Comparison of ENCODE assay signal across 10 mouse cellular contexts in genomic region chr3:139042433-139042854, GRCm38 (mm10). TPM values are rescaled to one million over a fixed set of nuclear protein-coding genes. Genes with fewer than 3 reads are reported as not detected.
DNase-seq lines count a peak whose midpoint lies in the region; ATAC-seq lines count a peak whose summit lies in the region.
"Had no signal": no experiment of that assay in that cellular context is flagged by ENCODE, and none has a peak within 500 bp of the region (broad histone marks: within the 10 kb centered on the region; RNA-seq: fewer than 3 reads in every experiment).

No protein-coding gene starts in this region.

- WGBS in kidney, embryonic 14.5 days: 59% methylated on average over 3 of the region's 3 CpGs
- 78% methylated on average over 3 of the region's 3 CpGs for WGBS in forebrain, embryonic 14.5 days

- H3K9me3 ChIP-seq in kidney, embryonic 14.5 days (ENCODE audit: control insufficient read depth, low read length): peaks cover 3% of the 10 kb centered on the region; the same call in 1 of the 2 replicates
- H3K9me3 ChIP-seq in forebrain, embryonic 14.5 days (replicated peaks; ENCODE audit: control insufficient read depth, low read length): no peaks in the 10 kb centered on the region

- no peak overlapping the region for H3K4me3 ChIP-seq in kidney, embryonic 14.5 days (ENCODE audit: low read length)
- H3K4me3 ChIP-seq in forebrain, embryonic 14.5 days (ENCODE audit: low read depth, low read length): no peak overlapping the region
- H3K4me3 ChIP-seq: erythroblast, embryonic 14.5 days; hindbrain, embryonic 10.5 days had no signal

- DNase-seq in kidney, postnatal 4 days: no peak
- DNase-seq in CD4-positive helper T cell, adult 2 months (ENCODE audit: low read depth, low spot score): peak; percentile 86
- DNase-seq in forebrain, embryonic 14.5 days (ENCODE audit: low spot score): no peak
- DNase-seq in urinary bladder, adult 2 months (ENCODE audit: low spot score): no peak
- DNase-seq in urinary bladder, postnatal 14 days (ENCODE audit: low spot score): no peak

- H3K4me1 ChIP-seq in kidney, embryonic 14.5 days (ENCODE audit: control insufficient read depth, insufficient read depth, low read length): no peaks in the 10 kb centered on the region
- H3K4me1 ChIP-seq in forebrain, embryonic 14.5 days (ENCODE audit: control insufficient read depth, insufficient read depth, low read length): no peaks in the 10 kb centered on the region
- H3K4me1 ChIP-seq: hindbrain, embryonic 10.5 days had no signal

- no peaks in the 10 kb centered on the region for H3K27me3 ChIP-seq in kidney, embryonic 14.5 days (ENCODE audit: control insufficient read depth, insufficient read depth, low read length)
- H3K27me3 ChIP-seq in forebrain, embryonic 14.5 days (replicated peaks; ENCODE audit: control insufficient read depth, insufficient read depth, low read length): no peaks in the 10 kb centered on the region

- no peak overlapping the region for H3K9ac ChIP-seq in kidney, embryonic 14.5 days (ENCODE audit: low read depth, low read length)
- H3K9ac ChIP-seq in forebrain, embryonic 14.5 days (ENCODE audit: low read length): no peak overlapping the region

- H3K27ac ChIP-seq in kidney, embryonic 14.5 days (ENCODE audit: low read depth, low read length): no peak overlapping the region
- no peak overlapping the region for H3K27ac ChIP-seq in forebrain, embryonic 14.5 days (ENCODE audit: low read depth, low read length)
- H3K27ac ChIP-seq: hindbrain, embryonic 10.5 days had no signal

- peak; percentile 69; the same call in 1 of the 2 replicates for ATAC-seq in kidney, embryonic 14.5 days (ENCODE audit: low FRiP score, low TSS enrichment)
- ATAC-seq in common myeloid progenitor, adult 5-6 weeks (replicated peaks; ENCODE audit: low read depth, poor library complexity, severe bottlenecking): peak; percentile 88
- peak; percentile 73 for ATAC-seq in megakaryocyte progenitor cell, adult 5-6 weeks (replicated peaks; ENCODE audit: poor library complexity)
- no peak for ATAC-seq in forebrain, embryonic 14.5 days

- no peak overlapping the region for H3K4me2 ChIP-seq in kidney, embryonic 14.5 days (replicated peaks; ENCODE audit: low read depth, low read length)
- no peak overlapping the region for H3K4me2 ChIP-seq in forebrain, embryonic 14.5 days (ENCODE audit: low read length)

- H3K36me3 ChIP-seq in kidney, embryonic 14.5 days (ENCODE audit: control insufficient read depth, insufficient read depth, low read length): no peaks in the 10 kb centered on the region
- 0 out of 2 replicates have a peak, but pooled peaks cover 2% of the 10 kb centered on the region for H3K36me3 ChIP-seq in forebrain, embryonic 14.5 days (ENCODE audit: control insufficient read depth, insufficient read depth, low read length)

RNA-seq across cellular contexts. Expression of gene Rap1gds1, which starts 32.6 kb away (rescaled TPM):
- polyA plus RNA-seq in kidney, embryonic 14.5 days (2014; fragmentation: Nextera tagmentation; extraction: Ambion mirVana): 30.4 and 62.3 TPM in 2 replicates
- 29.4 and 32.2 TPM in 2 replicates for total RNA-seq in common myeloid progenitor, adult 5-6 weeks (2017)
- 51.6 and 57.5 TPM in 2 replicates for total RNA-seq in megakaryocyte progenitor cell, adult 5-6 weeks (2015)
- 19.2 and 27.8 TPM in 2 replicates for total RNA-seq in megakaryocyte progenitor cell, adult 5-6 weeks (2017)
- polyA plus RNA-seq in forebrain, embryonic 14.5 days (2014; fragmentation: Nextera tagmentation; extraction: Ambion mirVana): 35.5 and 46.0 TPM in 2 replicates
- polyA plus RNA-seq in urinary bladder, adult 2 months (2012; rRNA removed): 33.5 and 34.8 TPM in 2 replicates
